Mouse (Mus musculus) heart, postnatal 0 days (tissue): Measurements from ENCODE around the gene Gnat1. TPM values are rescaled to one million over a fixed set of nuclear protein-coding genes. Genes with fewer than 3 reads are reported as not detected.

Experiments
- ATAC-seq: fragments of 200-750 bp; cut with Nextera tagmentation; 2 replicates; pipeline ENCODE4 v1.8.0; 2017; ENCODE audit warnings: low read depth, moderate number of reproducible peaks, moderate library complexity; ENCODE audit not compliant: insufficient read depth
- DNase-seq: peaks from one replicate; pipeline ENCODE4 v3.0.0-alpha.2; 2016; ENCODE audit warnings: low spot score
- H3K27ac ChIP-seq: fragments of 300-500 bp; sonication (generic); 2 replicates; pipeline ENCODE4 v1.5.1; 2014; ENCODE audit warnings: low read depth, mild to moderate bottlenecking
- H3K27me3 ChIP-seq: fragments of 300-500 bp; sonication (generic); 2 replicates; pipeline ENCODE4 v1.6.1; 2014; ENCODE audit warnings: low read length, mixed read lengths; ENCODE audit not compliant: control insufficient read depth, insufficient read depth
- H3K36me3 ChIP-seq: fragments of 300-500 bp; sonication (generic); replicated peaks from 2 replicates; pipeline ENCODE4 v1.6.1; 2014; ENCODE audit warnings: low read length, mixed read lengths; ENCODE audit not compliant: control insufficient read depth, insufficient read depth
- H3K4me1 ChIP-seq: fragments of 300-500 bp; sonication (generic); 2 replicates; pipeline ENCODE4 v1.6.1; 2014; ENCODE audit warnings: antibody characterized with exemption; ENCODE audit not compliant: control insufficient read depth, insufficient read depth
- H3K4me2 ChIP-seq: fragments of 300-500 bp; sonication (generic); 2 replicates; pipeline ENCODE4 v1.6.1; 2014; ENCODE audit warnings: low read depth, mild to moderate bottlenecking, low read length, moderate library complexity
- H3K4me3 ChIP-seq: fragments of 300-500 bp; sonication (generic); 2 replicates; pipeline ENCODE4 v1.5.1; 2014; ENCODE audit warnings: low read depth, low read length
- H3K9ac ChIP-seq: fragments of 300-500 bp; sonication (generic); replicated peaks from 2 replicates; pipeline ENCODE4 v1.6.1; 2014; ENCODE audit warnings: low read depth, low read length, mixed read lengths
- H3K9me3 ChIP-seq: fragments of 300-500 bp; sonication (generic); replicated peaks from 2 replicates; pipeline ENCODE4 v1.6.1; 2016; ENCODE audit warnings: low read length; ENCODE audit not compliant: control insufficient read depth
- CTCF ChIP-seq: IDR thresholded peaks from 2 replicates; pipeline ENCODE4 v1.5.1; 2016; ENCODE audit warnings: antibody characterized with exemption, control low read depth, low read depth
- EP300 ChIP-seq: IDR thresholded peaks from 2 replicates; pipeline ENCODE4 v1.6.1; 2016; ENCODE audit warnings: antibody characterized with exemption, low read depth
- WGBS: fragments of 180-500 bp; shearing (Covaris S2); extraction: QIAGEN DNeasy Blood & Tissue Kit; methylation state at CpG from one replicate; pipeline ENCODE4 v1.1.7; 2014; 5-methylcytosine and 5-hydroxymethylcytosine counted together
- polyA plus RNA-seq: library from polyadenylated mRNA; unstranded; fragments of >200 nt; fragmentation: Nextera tagmentation; extraction: Ambion mirVana; gene quantifications from 2 replicates; pipeline ENCODE4 v1.2.1, GENCODE M21; 2015
- total RNA-seq: library from RNA; depleted of rRNA; stranded (reverse); fragments of >200 nt; gene quantifications from 2 replicates; pipeline ENCODE4 v1.2.3, GENCODE M21; 2014; ENCODE audit warnings: low replicate concordance

Gene Gnat1
- total and polyA plus RNA-seq, 2 experiments from 2014 or later: 0.25 TPM; not detected in 1

- Histone ChIP-seq H3K27me3 (peaks cover 25% of the 10 kb centered on the region), H3K4me1 (peaks cover 27% of the 10 kb centered on the region; the same call in 1 of the 2 replicates), H3K4me2 (no peak overlapping the region), H3K27ac (no peak overlapping the region), H3K4me3 (no peak overlapping the region), H3K9ac (no peak overlapping the region), H3K36me3 (no peaks in the 10 kb centered on the region), H3K9me3 (no peaks in the 10 kb centered on the region)
- ATAC-seq (no peak), DNase-seq (no peak)
- 55% methylated on average over 14 of the region's 14 CpGs for WGBS
- TF ChIP-seq CTCF: no peak
- TF ChIP-seq EP300: no peak
Observed at GRCm38 (mm10) chr9:107703337-107704122, 24.0 kb upstream of the Gnat1 start.

DNA sequence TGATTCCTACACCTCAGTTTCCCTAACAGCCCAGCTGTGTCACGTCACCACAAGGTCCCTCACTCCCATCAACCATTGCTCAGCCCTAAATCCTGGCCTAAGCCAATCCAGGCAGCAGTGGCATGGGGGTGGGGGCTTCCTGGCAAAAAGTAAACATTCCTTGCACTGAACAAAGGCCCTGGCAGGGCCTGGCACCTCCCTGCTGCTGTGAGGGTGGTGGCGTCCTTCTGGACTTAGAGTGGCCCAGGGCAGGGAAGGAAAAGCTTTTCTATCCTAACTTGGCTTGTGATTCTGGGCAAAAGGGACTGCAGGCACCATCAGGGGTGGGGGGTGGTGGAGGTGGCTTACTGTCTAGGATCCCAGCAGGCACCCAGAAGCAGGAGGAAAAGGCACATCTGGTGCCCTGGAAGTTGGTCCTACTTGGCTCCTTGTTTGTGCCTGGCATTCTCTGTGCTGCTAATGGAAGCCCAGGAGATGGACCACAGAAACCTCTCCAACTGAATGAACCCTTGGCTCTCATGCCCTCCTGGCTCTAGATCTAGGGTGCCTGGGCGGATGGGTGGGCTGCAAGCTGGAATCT, 23.2 kb upstream of the Gnat1 start:
- peaks cover 17% of the 10 kb centered on the region for H3K27me3 ChIP-seq
- H3K9me3 ChIP-seq: no peaks in the 10 kb centered on the region
- 66% methylated on average over 3 of the region's 3 CpGs for WGBS
- H3K4me3 ChIP-seq: no peak overlapping the region
- peaks cover 24% of the 10 kb centered on the region for H3K4me1 ChIP-seq
- ATAC-seq: no peak
- no peak overlapping the region for H3K4me2 ChIP-seq
- TF ChIP-seq CTCF (no peak), EP300 (no peak)
- DNase-seq: no peak
- peak overlapping the region; percentile 41; the same call in 1 of the 2 replicates for H3K27ac ChIP-seq
- no peak overlapping the region for H3K9ac ChIP-seq
- H3K36me3 ChIP-seq: no peaks in the 10 kb centered on the region

- peak; percentile 30; the same call in 1 of the 2 replicates for ATAC-seq
- H3K4me1 ChIP-seq: peaks cover 24% of the 10 kb centered on the region
Observed at GRCm38 (mm10) chr9:107701594-107701993, 22.1 kb upstream of the Gnat1 start.

DNA sequence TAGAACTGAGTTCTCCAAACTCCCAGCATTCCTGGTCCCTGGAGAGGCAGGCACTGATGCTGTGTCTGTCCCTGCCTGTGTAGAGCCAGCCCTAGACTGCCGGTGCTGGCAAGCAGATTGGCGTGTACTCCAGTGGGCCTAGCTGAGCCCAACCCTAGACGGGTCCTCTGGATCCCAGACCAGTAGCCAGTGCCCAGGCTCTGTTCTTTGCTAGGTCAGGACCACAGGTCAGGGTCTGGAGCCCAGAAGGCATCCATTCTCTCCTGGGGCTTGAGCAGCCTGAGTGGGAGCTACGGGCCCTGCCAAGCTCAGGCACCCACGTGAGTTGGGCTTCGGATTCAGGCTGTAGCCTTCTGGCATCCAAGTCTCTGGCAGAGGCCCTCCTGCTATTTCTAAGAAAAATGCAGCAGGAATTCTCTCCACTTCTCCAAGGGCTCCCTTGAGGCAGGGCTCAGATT, 20.6 kb upstream of the Gnat1 start:
- Histone ChIP-seq H3K27ac (peak overlapping the region; percentile 34), H3K9ac (no peak overlapping the region), H3K4me3 (no peak overlapping the region), H3K4me2 (no peak overlapping the region), H3K36me3 (no peaks in the 10 kb centered on the region), H3K27me3 (no peaks in the 10 kb centered on the region), H3K4me1 (peaks cover 24% of the 10 kb centered on the region), H3K9me3 (no peaks in the 10 kb centered on the region)
- no peak for TF ChIP-seq EP300
- no peak for TF ChIP-seq CTCF
- DNase-seq: no peak
- 33% methylated on average over 6 of the region's 6 CpGs for WGBS
- no peak for ATAC-seq

More at GRCm38 (mm10) chr9:107701594-107701993, 22.1 kb upstream of the Gnat1 start:
- H3K36me3 ChIP-seq: no peaks in the 10 kb centered on the region
- H3K27ac ChIP-seq: no peak overlapping the region
- WGBS: 27% methylated on average over 12 of the region's 12 CpGs
- TF ChIP-seq CTCF (no peak), EP300 (no peak)
- no peak for DNase-seq
- no peak overlapping the region for H3K9ac ChIP-seq
- H3K9me3 ChIP-seq: no peaks in the 10 kb centered on the region
- H3K4me3 ChIP-seq: no peak overlapping the region
- peaks cover 6% of the 10 kb centered on the region; the same call in 1 of the 2 replicates for H3K27me3 ChIP-seq
- H3K4me2 ChIP-seq: no peak overlapping the region

- H3K4me2 ChIP-seq: no peak overlapping the region
- no peaks in the 10 kb centered on the region for H3K27me3 ChIP-seq
- WGBS: 30% methylated on average over 9 of the region's 9 CpGs
- H3K9ac ChIP-seq: no peak overlapping the region
- TF ChIP-seq EP300: no peak
- no peak for TF ChIP-seq CTCF
- no peak for DNase-seq
- H3K36me3 ChIP-seq: no peaks in the 10 kb centered on the region
- H3K4me3 ChIP-seq: no peak overlapping the region
- peak overlapping the region; percentile 34; the same call in 1 of the 2 replicates for H3K27ac ChIP-seq
- no peak for ATAC-seq
- no peaks in the 10 kb centered on the region for H3K9me3 ChIP-seq
- H3K4me1 ChIP-seq: peaks cover 28% of the 10 kb centered on the region
Observed at GRCm38 (mm10) chr9:107699376-107699980, 20.0 kb upstream of the Gnat1 start.
